Mouse (Mus musculus): ENCODE data around the gene Arhgap22.

Gene Arhgap22

GRCm38 (mm10) chr14:33370056-33370455 lies 156.2 kb downstream of the Arhgap22 start:
- DNase-seq (ENCODE audit: low spot score): peak; percentile 38

GRCm38 (mm10) chr14:33371248-33371647 lies 157.4 kb downstream of the Arhgap22 start:
- DNase-seq (ENCODE audit: low spot score): peak; percentile 78

GRCm38 (mm10) chr14:33373271-33373670 lies 159.4 kb downstream of the Arhgap22 start:
- DNase-seq (ENCODE audit: low spot score): no peak

GRCm38 (mm10) chr14:33374089-33374488 lies 160.3 kb downstream of the Arhgap22 start:
- no peak for DNase-seq (ENCODE audit: low spot score)

- DNase-seq (ENCODE audit: low spot score): no peak
Measured at GRCm38 (mm10) chr14:33377211-33377610, 163.4 kb downstream of the Arhgap22 start.

- DNase-seq (ENCODE audit: low spot score): no peak
Measured at GRCm38 (mm10) chr14:33378723-33379122, 164.9 kb downstream of the Arhgap22 start.

GRCm38 (mm10) chr14:33380830-33381457 lies 167.1 kb downstream of the Arhgap22 start:
- no peak for DNase-seq (ENCODE audit: low spot score)

- no peak for DNase-seq (ENCODE audit: low spot score)
Measured at GRCm38 (mm10) chr14:33398065-33398860, 184.4 kb downstream of the Arhgap22 start.

GRCm38 (mm10) chr14:33400019-33400418 lies 186.2 kb downstream of the Arhgap22 start:
- no peak for DNase-seq (ENCODE audit: low spot score)

- no peak for DNase-seq (ENCODE audit: low spot score)
Measured at GRCm38 (mm10) chr14:33402331-33402730, 188.5 kb downstream of the Arhgap22 start.

- no peak for DNase-seq (ENCODE audit: low spot score)
Measured at GRCm38 (mm10) chr14:33415746-33416145, 201.9 kb downstream of the Arhgap22 start.

- DNase-seq (ENCODE audit: low spot score): no peak
Measured at GRCm38 (mm10) chr14:33418311-33418909, 204.6 kb downstream of the Arhgap22 start.
